Mouse (Mus musculus): ENCODE data around the gene Eif3i.

The Eif3i gene

DNA sequence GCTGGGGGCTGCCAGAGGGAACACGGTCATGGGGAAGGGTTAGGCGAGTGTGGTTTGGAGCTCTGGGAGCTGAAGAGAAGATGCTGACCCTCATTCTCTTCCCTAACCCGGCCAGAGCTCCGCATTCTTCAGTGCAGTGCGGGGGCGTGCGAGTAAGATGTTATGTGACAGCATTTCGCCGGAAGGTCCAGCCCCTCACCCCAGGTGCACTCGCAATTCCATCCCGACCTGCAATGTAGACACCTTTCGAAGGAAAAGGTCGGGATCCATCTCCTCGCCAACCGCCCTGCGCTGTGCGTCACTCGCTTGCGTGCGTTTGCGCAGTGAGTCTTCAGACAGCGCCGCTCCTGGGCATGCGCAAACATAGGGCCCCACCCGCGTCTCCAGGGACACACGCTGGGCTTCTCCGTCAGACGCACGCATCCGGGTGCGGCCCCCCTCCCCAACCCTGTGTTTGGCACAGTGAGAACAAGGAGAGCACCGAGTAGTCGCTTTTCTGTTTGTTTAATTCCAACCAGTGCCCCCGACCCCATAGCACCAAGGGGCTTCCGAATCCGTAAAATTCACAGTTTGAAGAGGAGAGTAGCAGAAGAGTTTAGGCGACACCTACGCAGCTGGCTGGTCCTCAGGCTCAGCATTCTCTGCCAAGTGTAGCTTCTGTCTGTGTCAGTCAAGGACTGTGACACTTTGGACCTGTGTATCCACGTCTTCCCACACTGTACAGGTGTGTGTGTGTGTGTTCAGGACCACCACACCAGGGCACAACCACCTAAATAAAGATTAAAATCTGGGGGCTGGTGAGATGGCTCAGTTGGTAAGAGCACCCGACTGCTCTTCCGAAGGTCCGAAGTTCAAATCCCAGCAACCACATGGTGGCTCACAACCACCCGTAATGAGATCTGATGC is 18.6 kb upstream of the Eif3i start, which contains the start of gene Iqcc:
TSS of gene Iqcc (minus strand) at position 314 of the 906 bp plus-strand sequence.
- DNase-seq (ENCODE audit: low spot score in 2 of 2) = peak; percentile 92 to 95

DNA sequence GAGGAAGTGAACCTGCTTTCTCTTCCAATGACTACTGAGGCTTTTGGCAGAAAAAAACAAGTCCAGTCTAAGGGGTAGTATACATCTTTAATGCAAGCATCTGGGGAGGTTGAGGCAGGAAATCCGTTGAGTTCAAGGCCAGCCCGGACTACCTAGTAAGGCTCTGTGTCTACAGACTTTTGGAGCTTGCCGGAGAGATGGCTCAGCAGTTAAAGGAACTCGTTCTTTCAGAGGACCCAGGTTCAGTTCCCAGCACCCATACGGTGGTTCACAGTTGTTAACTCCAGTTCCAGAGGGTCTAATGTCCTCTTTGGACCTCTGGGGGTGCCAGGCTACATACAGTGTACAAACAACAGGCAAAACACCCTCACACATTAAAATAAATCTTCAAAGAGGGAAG is 17.6 kb upstream of the Eif3i start:
- no peak for DNase-seq (ENCODE audit: low spot score in 2 of 2)

DNA sequence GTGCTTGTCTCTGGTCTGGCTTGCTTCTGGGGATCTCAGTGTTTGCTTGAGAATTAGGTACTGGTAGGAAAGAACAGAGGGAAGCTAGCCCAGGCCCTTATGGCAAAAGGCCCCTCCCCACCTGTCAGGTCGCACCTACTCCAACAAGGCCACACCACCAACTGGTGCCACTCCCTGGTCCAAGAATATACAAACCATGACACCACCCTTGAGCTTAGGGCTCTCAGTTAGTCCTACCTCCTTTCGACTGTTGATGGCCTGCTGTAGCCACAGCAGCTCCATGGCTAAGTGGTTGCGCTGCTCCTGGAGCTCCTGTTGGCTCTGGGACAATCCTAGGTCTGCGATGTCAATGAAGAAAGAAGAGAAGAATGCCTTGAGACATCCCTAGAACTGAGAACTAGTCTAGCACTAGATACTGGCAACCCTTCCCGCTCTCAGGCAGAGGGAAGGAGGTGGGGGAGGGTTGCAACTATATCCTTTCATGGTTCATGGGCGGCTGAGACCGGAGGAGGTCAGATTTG is 16.7 kb upstream of the Eif3i start:
- DNase-seq (ENCODE audit: low spot score in 2 of 2) = no peak

DNA sequence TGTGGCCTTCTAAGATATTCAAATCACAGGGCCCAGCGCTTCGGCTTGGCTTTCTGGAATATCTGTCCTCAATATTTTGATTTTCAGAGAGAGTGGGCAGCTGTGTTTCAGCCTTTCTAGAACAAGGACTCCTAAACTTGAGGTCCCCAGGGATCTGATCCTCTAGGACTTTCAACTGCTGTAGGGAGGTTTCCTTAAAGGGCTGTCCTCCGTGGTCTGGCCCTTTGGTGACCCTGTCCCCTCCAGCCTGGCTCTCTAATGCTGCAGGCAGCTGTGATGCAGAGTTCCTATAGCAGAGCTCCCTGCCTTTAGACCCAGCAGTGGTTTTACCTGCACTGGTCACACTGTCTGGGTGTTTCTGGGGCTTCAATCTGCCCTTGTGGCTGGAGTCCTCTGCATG is 16.2 kb upstream of the Eif3i start:
- DNase-seq (ENCODE audit: low spot score in 2 of 2) = no peak

DNA sequence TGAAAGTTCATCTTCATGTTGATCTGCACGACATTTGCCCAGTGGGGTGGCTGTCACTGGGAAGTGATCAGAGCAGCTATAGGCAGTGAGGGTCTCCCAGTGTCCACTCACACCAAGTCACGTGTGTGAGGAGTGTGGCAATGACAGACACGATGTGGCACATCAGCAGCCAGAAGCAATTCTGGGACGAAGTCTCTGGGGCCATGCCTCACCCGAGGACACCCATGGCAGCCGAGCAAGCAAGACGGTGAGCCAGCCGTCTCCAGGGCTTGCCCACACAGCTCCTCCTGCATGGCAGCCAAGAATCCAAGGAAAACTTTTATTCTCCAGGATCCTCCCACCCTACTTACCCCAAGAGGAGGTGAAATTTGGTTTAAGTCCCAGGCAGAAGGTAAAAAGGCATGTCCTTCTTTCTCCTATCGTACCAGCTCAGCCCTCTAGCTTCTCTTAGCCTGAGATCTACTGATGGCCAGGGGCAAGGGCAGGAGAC is 15.4 kb upstream of the Eif3i start:
- no peak for DNase-seq (ENCODE audit: low spot score in 2 of 2)

DNA sequence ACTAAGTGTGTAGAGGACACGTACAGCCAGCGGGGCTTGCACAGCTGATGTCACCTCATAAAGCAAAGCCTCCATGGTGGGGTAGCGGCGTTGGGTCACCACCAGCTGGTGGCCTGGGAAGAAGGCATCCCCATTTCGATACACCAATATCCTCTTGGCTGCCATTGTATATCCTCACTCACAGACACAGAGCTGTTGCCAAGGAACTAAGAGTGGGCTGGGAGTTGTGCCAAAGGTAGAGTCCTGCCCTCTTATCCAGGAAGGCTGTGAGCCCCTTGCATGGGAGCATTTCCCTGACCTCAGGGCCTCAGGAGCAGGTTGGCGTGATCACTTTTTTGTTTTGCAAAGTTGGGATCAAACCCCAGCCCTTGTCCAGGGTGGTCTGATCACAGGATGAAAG is 13.6 kb upstream of the Eif3i start, which contains the start of gene Dcdc2b:
TSS of gene Dcdc2b (minus strand) at position 165 of the 400 bp plus-strand sequence.
- no peak for DNase-seq (ENCODE audit: low spot score in 2 of 2)

DNA sequence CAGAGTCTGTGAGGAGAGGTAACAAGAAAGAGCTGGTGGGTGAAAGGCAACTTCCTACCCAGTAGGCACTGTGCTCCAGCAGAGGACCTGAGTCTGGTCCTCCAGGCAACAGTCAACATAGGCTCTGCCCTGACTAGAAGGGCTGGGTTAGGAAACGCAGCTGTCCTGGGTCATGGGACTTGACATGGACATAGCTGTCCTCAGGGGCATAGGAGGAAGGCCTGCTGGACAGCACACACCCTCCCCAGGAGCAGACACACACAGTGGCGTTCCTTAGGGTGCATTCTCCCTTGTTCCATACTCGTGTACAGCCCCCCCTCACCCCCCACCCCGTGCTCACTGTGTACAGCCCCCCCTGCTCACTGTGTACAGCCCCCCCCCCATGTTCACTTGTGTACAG is 10.0 kb upstream of the Eif3i start:
- DNase-seq (ENCODE audit: low spot score in 2 of 2) = no peak

DNA sequence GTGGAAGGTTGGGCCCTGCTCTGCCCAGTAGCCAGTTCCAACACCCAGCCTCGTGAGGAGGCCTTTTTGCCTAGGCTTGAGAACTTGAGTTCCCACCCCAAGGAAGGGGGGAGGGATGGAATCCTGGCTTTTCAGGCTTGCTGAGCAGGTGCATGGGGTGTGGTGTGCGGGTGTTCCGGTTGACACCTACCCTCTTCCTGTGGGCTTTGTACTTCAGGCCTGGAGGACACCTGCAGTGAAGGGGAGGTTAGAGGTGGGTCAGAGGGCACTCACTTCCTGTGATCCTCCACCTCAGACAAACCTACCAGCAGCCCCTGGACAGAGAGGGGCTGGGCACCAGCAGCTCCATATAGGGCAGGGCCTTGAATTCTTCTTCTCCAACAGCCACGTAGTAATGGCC is 9.6 kb upstream of the Eif3i start:
- no peak for DNase-seq (ENCODE audit: low spot score in 2 of 2)

DNA sequence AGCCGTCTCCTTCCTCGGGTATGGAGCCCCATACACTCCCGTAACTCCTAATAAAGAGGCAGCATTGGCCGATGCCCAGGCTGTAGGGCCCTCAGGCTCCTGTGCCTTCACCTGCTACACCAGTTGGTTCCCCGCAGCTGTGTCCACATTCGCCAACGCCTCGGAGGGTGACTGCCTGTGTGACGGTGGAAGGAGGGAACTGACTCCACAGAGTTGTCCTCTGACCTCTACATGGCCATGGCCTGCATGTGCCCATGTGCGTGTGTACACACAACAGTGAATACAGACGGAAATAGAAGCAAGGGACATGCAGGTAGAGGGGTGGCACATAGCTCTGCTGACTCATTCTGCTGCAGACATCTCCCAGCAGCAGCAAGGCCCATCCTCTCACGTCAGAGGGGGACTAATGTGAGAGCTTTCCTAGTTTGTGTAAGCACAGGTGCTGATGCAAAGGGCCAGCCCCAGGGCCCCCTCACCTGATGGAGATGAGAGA is 8.7 kb upstream of the Eif3i start:
- DNase-seq (ENCODE audit: low spot score in 2 of 2) = no peak

DNA sequence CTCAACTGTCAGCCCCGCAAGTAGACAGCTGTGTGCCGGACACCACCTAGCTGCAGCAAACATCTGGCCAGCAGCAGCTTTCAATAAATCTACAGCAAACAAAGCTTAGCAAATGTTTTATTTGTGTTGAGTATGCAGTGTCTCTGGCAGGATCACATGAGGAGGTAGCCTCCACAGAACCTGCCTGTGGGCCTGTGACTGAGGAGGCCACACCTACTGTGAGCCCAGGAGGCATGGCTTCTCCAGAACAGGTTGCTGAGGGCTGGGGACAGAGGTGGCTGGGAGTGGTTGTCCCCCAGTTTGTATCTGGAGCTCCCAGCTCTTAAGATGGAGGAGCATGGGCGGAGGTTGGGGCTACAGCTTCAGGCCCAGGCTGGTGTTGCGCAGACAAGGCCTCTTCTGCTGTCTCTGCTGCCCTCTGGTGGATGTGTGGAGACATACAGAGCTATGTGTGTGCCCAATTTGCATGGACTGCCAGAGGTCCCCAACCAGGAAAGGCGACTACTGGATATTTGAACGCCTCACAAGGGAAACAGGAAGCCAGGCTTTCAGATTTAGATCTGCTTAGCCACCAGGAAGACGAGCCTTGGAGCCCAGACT is 8.1 kb upstream of the Eif3i start:
- peak in 1 of 2 experiments; percentile 77 for DNase-seq (ENCODE audit: low spot score in 2 of 2)

DNA sequence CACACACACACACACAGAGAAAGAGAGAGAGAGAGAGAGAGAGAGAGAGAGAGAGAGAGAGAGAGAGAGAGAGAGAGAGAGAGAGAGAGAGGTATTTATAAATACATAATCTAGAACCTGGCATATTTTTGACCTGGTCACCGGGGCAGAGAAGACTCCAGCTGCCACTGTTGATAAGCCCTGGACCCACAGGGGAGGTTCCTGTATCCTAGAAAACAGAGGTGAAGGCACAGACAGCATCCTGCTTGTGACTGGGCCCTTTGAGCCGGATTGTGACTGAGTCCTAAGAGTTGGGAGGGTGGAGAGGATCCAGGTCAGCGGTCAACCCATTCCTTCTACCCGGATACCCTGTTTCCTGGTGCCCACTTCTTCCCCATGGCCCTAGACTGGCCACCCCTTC is 11.6 kb downstream of the Eif3i start:
- no peak for DNase-seq (ENCODE audit: low spot score in 2 of 2)

DNA sequence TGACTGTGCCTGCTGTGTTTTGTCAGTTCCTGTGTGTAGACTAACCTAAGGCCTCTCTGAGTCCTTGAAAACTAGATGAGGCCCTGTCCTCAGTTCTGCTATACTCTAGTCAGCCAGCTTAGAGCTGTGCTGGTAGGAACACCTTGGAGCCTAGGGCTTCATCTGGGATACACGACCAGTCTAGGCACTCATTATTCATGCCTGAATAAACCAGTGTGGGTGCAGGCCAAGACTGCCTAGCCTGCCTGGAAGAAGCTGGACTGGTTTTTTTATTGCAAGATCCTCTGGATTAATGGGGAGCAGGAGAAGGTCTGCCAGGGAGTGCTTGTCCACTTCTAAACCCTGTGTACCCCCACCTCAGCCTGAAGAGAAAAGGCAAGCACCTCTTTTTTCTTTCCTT is 13.5 kb downstream of the Eif3i start:
- DNase-seq (ENCODE audit: low spot score in 2 of 2) = no peak

DNA sequence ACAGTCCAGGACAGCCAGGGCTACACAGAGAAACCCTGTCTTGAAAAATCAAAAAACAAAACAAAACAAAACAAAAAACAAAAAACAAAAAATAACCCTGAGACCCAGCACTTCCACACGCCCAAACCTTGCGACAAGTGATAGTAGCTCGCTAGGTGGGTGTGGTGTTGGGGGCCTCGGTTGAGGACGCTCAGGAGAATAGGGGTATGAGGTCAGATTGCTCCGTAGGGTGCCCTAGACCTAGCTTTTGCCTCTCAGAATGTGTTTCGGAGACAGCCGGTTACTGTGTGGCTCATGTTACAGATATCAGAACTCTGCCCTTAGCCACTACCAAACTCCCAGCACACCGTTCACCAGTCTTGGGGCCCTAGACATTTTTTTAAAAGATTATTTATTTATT is 14.7 kb downstream of the Eif3i start:
- DNase-seq (ENCODE audit: low spot score in 2 of 2) = no peak

DNA sequence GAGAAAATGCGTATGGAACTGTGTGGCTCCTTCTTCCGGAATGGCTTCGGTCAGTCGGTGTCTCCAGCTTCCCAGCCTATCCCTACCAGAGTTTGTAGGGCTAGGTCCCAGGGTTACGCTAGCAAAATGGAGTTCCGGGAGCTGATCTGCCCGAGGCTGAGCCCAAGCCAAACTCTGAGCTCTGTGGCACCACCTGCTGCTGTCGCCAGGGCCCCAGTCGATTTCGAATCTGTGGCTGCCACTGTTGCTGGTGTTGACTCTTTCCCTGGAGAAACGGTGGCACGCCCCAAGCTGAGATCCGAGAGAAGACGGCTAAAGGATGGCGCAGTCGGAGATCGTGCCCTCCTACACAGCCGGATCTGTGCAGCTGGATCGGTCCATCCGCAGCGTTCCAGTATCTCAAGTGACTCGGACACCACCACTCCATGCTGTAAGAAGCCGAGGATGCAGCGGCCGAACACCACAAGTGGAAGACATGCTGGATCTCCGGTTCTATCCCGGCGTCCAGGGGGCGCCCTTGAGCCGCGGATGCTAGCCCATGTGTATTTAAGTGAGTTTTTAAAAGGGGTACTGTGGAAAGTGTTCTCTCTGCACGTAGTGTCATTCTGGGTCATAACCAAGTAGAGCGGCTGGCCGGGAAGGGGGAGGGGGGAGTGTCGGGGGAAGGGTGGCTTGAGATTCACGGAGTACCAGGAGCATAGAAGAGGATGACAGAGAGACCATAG is 15.4 kb downstream of the Eif3i start:
- peak; percentile 69 to 73 for DNase-seq (ENCODE audit: low spot score in 2 of 2)

DNA sequence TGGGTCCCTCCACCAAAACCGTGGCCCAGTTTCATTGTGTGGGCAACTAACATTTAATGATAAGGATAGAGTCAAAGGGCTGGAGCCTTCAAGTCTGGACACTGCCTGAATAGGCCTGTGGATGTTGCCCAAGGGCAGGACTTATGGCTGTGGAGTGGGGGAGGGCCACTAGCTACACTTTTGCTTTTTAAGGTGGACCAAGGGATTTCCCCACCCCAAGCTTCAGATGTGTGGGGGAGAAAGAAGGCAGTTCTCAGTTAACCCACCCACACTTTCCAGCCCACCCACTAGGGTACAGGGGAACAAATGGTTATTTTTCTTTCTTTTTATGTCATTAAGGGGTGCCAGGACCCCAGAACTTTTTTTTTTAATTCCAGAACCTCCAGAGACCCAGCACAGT is 16.1 kb downstream of the Eif3i start:
- DNase-seq (ENCODE audit: low spot score in 2 of 2) = no peak

DNA sequence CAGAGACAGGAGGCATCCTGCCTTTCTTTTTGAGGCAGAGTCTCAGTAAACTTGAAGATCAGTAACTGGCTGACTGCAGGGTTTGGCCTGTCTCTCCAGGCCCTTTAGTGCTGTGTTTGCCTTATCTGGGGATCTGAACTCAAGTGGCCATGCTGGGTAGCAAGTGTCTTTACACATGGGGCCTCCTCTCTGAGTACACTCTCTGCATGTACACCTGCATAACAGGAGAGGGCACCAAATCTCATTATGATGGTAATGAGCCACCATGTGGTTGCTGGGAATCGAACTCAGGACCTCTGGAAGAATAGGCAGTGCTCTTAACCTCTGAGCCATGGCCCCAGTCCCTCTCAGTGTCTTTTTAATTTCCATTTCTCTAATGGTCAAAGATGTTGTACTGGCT is 18.2 kb downstream of the Eif3i start:
- no peak for DNase-seq (ENCODE audit: low spot score in 2 of 2)

DNA sequence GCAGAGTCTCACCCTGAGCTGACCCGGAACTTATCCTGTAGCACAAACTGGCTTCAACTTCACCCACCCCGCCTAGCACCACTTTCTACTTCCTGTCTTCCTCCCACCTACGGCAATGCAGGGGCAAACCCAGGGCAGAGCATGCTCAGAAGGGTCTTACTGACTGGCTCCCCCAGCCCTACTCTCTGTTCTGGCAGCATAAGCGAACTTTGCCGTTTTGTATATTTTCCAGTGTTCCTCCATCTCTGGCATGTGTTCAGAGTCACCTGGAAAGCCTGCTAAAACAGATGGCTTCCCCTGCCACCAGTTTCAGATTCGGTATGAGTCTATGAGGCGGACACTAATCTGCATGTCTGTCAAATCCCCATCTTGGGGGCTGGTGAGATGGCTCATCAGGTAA is 20.1 kb downstream of the Eif3i start:
- no peak for DNase-seq (ENCODE audit: low spot score in 2 of 2)

DNA sequence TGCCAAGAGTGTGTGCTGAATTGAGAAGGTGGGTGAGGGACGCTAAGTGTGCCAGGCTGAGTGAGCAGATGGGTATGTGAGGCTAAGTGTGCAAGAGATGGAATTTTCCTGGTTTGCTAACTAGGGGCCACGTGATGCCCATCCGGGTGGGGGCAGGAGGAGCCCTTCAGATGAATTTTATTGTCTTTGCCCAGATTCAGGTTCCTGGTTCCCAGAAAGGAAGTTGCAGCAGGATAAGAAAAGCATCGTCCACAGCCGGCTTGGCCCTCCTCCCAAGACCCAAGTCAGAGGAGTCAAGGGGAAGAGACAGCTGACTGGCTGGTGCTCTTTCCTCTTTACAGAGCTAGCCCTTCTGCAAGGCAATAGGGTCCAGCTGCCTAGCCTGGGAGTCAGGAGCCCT is 22.0 kb downstream of the Eif3i start, which contains the start of gene Fam167b:
TSS of gene Fam167b (minus strand) at position 84 of the 400 bp plus-strand sequence.
- DNase-seq (ENCODE audit: low spot score in 2 of 2) = no peak

DNA sequence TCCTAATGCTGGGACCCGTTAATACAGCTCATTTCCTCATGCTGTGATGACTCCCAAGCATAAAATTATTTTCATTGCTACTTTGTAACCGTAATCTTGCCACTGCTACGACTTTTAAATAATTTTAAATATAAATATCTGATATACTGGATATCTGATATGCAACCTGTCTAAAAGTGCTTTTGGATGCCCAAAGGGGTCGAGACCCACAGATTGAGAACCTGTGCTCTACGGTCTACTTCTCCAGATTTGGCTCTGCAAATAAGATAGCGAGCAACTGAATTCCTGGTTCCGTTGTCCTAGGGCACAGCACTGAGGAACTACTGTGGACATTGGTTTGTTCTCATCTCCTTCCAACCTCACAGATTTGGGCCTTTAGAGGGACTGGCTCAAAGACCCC is 22.8 kb downstream of the Eif3i start:
- no peak for DNase-seq (ENCODE audit: low spot score in 2 of 2)

DNA sequence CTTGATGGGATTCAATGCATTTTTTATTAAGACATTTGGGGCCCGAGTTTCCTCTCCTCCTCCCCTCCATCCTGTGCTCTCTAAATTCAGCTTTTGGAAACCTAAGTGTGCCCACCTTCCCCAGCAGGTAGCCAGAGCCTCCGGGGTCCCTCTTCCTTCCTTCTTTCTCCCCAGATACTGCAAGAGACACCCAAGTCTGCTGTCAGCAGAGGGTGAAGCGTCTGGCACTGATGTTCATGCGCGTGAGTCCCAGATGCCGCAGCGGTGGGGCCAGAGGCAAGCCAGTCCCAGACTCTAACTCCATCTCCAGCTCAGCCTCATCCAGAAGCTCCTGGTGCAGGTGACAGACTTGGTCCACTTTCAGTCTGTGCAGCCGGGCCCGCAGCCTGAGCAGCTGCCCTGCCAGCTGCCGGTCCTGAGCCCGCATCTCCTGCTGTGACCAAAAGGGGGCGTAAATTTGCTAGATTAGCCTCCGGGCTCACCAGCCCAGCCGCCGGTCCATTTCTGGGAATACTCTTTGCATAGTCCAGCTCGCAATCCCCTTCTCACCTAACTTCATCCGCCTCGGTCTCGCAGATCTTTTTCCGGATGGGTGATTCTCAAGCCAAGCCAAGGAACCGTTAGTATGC is 23.5 kb downstream of the Eif3i start:
- DNase-seq (ENCODE audit: low spot score in 2 of 2) = peak in 1 of 2 experiments; percentile 56

DNA sequence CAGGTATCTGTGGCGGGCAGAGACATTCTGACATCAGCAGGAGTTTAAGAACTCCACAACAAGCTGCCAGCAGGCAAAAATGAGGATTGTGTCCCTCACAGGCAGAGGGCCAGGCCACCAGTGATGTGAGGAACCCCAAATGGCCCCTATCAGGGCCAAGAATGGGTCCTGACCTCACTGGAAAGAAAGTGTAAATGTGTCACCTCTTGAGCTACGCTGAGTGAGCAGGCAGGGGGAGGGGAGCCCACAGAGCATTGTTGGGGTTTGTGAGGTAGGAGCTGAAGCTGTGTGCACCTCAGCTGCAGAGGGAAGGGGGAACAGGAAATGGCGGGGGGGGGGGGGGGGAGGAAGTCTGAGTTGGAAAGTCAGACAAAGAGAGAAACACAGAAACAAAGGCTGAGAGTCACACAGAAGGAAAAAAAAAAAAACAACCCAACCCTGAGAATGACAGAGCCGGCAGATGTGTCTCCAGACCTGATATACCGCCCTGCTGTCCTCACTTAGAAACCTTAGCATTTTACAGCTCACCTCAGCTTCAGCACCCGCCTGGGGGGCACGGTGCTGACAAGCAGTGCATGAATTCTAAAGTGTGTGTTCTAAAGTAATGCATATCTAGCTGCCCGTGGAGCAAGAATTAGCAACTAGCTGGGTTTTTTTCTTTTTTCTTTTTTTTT is 25.1 kb downstream of the Eif3i start:
- no peak for DNase-seq (ENCODE audit: low spot score in 2 of 2)

Data from frontal cortex, postnatal 10 days (tissue).